In the genomic region with DNA sequence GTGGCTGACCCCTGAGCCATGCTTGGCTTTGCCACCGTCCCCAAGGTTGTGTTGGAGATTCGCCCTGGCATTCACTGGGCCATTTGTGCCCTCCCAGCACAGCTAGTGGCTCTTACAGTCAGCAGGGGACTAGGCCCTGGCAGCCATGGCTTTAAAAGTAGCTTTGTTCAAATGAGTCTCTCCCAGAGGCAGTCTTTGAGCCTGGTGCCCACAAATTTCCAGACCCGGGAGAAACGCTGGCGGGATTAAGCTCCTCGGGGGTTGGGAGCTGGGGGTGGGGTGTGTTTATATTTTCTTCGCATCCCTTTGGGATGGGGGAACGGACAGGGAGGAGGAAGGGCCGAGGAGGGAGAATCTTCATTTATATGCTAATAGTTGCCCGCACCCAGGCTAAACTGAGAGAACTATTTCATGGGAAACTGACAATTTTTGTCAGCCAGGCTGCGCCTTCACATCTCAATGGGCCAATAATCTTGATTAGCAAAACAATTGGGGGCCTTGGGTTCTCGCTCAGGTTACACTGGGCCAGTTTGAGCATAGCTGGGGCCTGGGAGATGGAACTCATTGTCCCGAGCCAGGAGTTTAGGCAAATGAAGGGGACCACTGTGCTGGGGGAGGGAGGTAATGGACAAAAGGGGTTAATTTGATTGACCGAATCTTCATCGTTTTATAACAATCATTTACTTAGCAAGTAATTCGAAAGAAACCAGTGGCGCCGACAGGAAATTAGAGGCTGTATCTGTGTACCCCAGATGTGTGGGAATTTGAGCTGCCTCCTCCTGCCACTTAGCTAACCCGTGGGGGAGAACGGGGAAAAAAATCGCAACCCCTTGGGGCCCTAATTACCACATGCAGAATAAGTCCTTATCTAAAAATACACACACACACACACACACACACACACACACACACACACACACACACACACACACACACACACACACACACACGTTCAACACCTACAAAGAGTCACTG, we compare ENCODE assay signal across 8 mouse cellular contexts.
DNase-seq lines count a peak whose midpoint lies in the region; ATAC-seq and TF ChIP-seq lines count a peak whose summit lies in the region.

No protein-coding gene starts in this region.

- peak; percentile 85 for ATAC-seq in hindbrain, embryonic 16.5 days
- ATAC-seq in neural tube, embryonic 11.5 days (ENCODE audit: insufficient read depth, low FRiP score, low TSS enrichment), result peak; percentile 90

- no peak for TF ChIP-seq CTCF in lung, adult 2 months (IDR thresholded peaks at IDR 0.05; ENCODE audit: insufficient read depth, low read length)

- H3K4me1 ChIP-seq in lung, adult 2 months (ENCODE audit: control insufficient read depth, insufficient read depth, low read length), result 0 out of 2 replicates have a peak, but pooled peaks cover 3% of the 10 kb centered on the region
- H3K4me1 ChIP-seq in hindbrain, embryonic 16.5 days (ENCODE audit: control insufficient read depth, insufficient read depth, low read depth, low read length), result peaks cover 4% of the 10 kb centered on the region
- H3K4me1 ChIP-seq in neural tube, embryonic 11.5 days (ENCODE audit: control insufficient read depth, insufficient read depth, low read length), result peaks cover 6% of the 10 kb centered on the region; the same call in 1 of the 2 replicates

- no peak for TF ChIP-seq POLR2A in lung, adult 2 months (IDR thresholded peaks at IDR 0.05; ENCODE audit: borderline replicate concordance, extremely low read depth, low read depth, low read length)

- H3K9me3 ChIP-seq in hindbrain, embryonic 16.5 days (ENCODE audit: control insufficient read depth, low read length), result no peaks in the 10 kb centered on the region
- H3K9me3 ChIP-seq in neural tube, embryonic 11.5 days (ENCODE audit: control insufficient read depth, low read length), result no peaks in the 10 kb centered on the region

- peak overlapping the region; percentile 50 for H3K4me2 ChIP-seq in hindbrain, embryonic 16.5 days (ENCODE audit: low read length)
- H3K4me2 ChIP-seq in neural tube, embryonic 11.5 days (ENCODE audit: low read depth), result peak overlapping the region; percentile 58

- H3K36me3 ChIP-seq in hindbrain, embryonic 16.5 days (ENCODE audit: control insufficient read depth, insufficient read depth, low read length), result no peaks in the 10 kb centered on the region
- no peaks in the 10 kb centered on the region for H3K36me3 ChIP-seq in neural tube, embryonic 11.5 days (ENCODE audit: control insufficient read depth, insufficient read depth, low read length)

- H3K27ac ChIP-seq in hindbrain, embryonic 16.5 days (ENCODE audit: low read depth, low read length), result peak overlapping the region; percentile 36
- H3K27ac ChIP-seq in neural tube, embryonic 11.5 days (ENCODE audit: low read depth, low read length), result peak overlapping the region; percentile 73

- peak; percentile 4 for DNase-seq in lung, adult 2 months
- no peak for DNase-seq in lung, postnatal 4 days
- peak; percentile 57 for DNase-seq in embryo, embryonic 10 days (ENCODE audit: low spot score)
- peak; percentile 69 for DNase-seq in neural tube, embryonic 11.5 days (ENCODE audit: low spot score)
- DNase-seq in left cerebral cortex, adult 9 months (ENCODE audit: low spot score in 2 of 2), result no peak
- DNase-seq in B cell, adult 2 months, result no peak
- DNase-seq in frontal cortex, postnatal 36 days (ENCODE audit: low spot score in 2 of 2), result no peak

- H3K27me3 ChIP-seq in hindbrain, embryonic 16.5 days (replicated peaks; ENCODE audit: control insufficient read depth, insufficient read depth, low read length), result no peaks in the 10 kb centered on the region; the same call in 1 of the 2 replicates
- no peaks in the 10 kb centered on the region for H3K27me3 ChIP-seq in neural tube, embryonic 11.5 days (ENCODE audit: control insufficient read depth, insufficient read depth, low read length)

- H3K4me3 ChIP-seq in lung, adult 2 months (replicated peaks; ENCODE audit: extremely low read depth, low read depth, low read length), result no peak overlapping the region
- peak overlapping the region; percentile 26 for H3K4me3 ChIP-seq in hindbrain, embryonic 16.5 days (ENCODE audit: low read length)
- H3K4me3 ChIP-seq in neural tube, embryonic 11.5 days (ENCODE audit: low read depth, low read length), result peak overlapping the region; percentile 25

- H3K9ac ChIP-seq in hindbrain, embryonic 16.5 days (ENCODE audit: low read depth, low read length), result 0 out of 2 replicates have a peak overlapping the region, but pooled peaks have one; percentile 9
- H3K9ac ChIP-seq in neural tube, embryonic 11.5 days (ENCODE audit: low read length), result peak overlapping the region; percentile 54

- 46% methylated on average over 22 of the region's 22 CpGs for WGBS in lung, adult 2 months
- WGBS in hindbrain, embryonic 16.5 days, result 6% methylated on average over 22 of the region's 22 CpGs
- 4% methylated on average over 21 of the region's 22 CpGs for WGBS in neural tube, embryonic 11.5 days

Comparison
In these comparisons a context has a peak if more than half of its experiments do, and no peak if none do; other contexts are left out.
1. DNase-seq: peak in lung, adult 2 months (single experiment), embryo, embryonic 10 days (single experiment) and neural tube, embryonic 11.5 days (single experiment); none in lung, postnatal 4 days (0 of 2), left cerebral cortex, adult 9 months (0 of 2), B cell, adult 2 months (0 of 2) and frontal cortex, postnatal 36 days (0 of 2).